Mouse (Mus musculus) C2C12 (cell line): ENCODE data around the gene Snx14. TPM values are rescaled to one million over a fixed set of nuclear protein-coding genes. Genes with fewer than 3 reads are reported as not detected.

Source experiments
- H3K27me3 ChIP-seq: one replicate; pipeline ENCODE4 v1.6.1; 2011; ENCODE audit not compliant: control insufficient read depth, insufficient read depth, insufficient read length
- H3K36me3 ChIP-seq: one replicate; pipeline ENCODE4 v1.6.1; 2011; ENCODE audit not compliant: control insufficient read depth, insufficient read depth
- H3K4me3 ChIP-seq: one replicate; pipeline ENCODE4 v1.5.1; 2011; ENCODE audit warnings: mild to moderate bottlenecking, control low read depth; ENCODE audit not compliant: poor library complexity, insufficient read depth, severe bottlenecking
- H3K79me2 ChIP-seq: one replicate; pipeline ENCODE4 v1.6.1; 2011; ENCODE audit not compliant: control insufficient read depth, insufficient read depth
- H3K79me3 ChIP-seq: one replicate; pipeline ENCODE4 v1.6.1; 2011; ENCODE audit warnings: low read depth, control low read depth
- H3ac ChIP-seq: one replicate; pipeline ENCODE3; 2011; ENCODE audit warnings: low read depth; ENCODE audit not compliant: control insufficient read depth, insufficient read length
- CEBPB ChIP-seq: IDR thresholded peaks from one replicate; pipeline ENCODE4 v1.6.1; 2011; ENCODE audit warnings: low read depth, mild to moderate bottlenecking, control low read depth, moderate library complexity
- CTCF ChIP-seq: IDR thresholded peaks from one replicate; pipeline ENCODE4 v1.5.1; 2011; ENCODE audit not compliant: control insufficient read depth, insufficient read depth, insufficient read length
- FOSL1 ChIP-seq: IDR thresholded peaks from one replicate; pipeline ENCODE4 v1.8.0; 2011; ENCODE audit warnings: mild to moderate bottlenecking, low read length; ENCODE audit not compliant: poor library complexity, insufficient read depth, severe bottlenecking
- MAX ChIP-seq: IDR thresholded peaks from one replicate; pipeline ENCODE4 v1.6.1; 2011; ENCODE audit warnings: mild to moderate bottlenecking, control low read depth
- MYOD1 ChIP-seq: IDR thresholded peaks from one replicate; pipeline ENCODE4 v1.6.1; 2011; ENCODE audit warnings: low read depth; ENCODE audit not compliant: control insufficient read depth, insufficient read length
- MYOG ChIP-seq: IDR thresholded peaks from one replicate; pipeline ENCODE4 v1.6.1; 2011; ENCODE audit not compliant: control insufficient read depth, insufficient read length; ENCODE audit errors: extremely low read depth
- USF1 ChIP-seq: IDR thresholded peaks from one replicate; pipeline ENCODE4 v1.6.1; 2011; ENCODE audit warnings: low read depth, mild to moderate bottlenecking, control low read depth, moderate library complexity
- polyA plus RNA-seq: library from polyadenylated mRNA; unstranded; fragments of >200 nt; fragmentation: generic; extraction: Trizol; gene quantifications from one replicate; pipeline ENCODE4 v1.2.1, GENCODE M21; 2012; ENCODE audit warnings: missing spikeins

The Snx14 gene
- polyA plus RNA-seq, 1 experiment, result 6.6 TPM

DNA sequence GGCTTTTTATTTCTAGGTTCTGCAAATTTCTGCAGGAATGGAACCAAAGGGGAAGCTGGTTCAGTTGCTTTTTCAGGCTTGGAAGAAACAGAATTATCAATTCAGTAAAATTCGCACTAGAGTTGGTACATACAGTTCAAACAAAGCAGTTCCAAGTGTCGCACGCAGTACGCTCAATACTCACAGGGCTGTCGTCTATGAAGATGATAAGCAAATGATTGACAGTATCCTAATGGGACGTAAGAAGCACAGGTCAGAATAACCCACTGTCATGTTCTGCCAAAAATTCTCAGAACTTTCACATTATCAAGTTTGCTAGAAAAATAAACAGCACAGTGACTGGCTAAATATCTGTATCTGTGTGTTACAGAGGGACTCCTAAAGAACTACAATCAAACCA, 34.2 kb downstream of the Snx14 start:
- Histone ChIP-seq H3K27me3 (no peaks in the 10 kb centered on the region), H3K79me2 (no peaks in the 10 kb centered on the region), H3K4me3 (no peak overlapping the region), H3K79me3 (no peaks in the 10 kb centered on the region), H3ac (no peak overlapping the region), H3K36me3 (peaks cover 16% of the 10 kb centered on the region)
- TF ChIP-seq CEBPB (no peak), MYOG (no peak), MYOD1 (no peak), FOSL1 (no peak), MAX (no peak), CTCF (no peak), USF1 (no peak)

DNA sequence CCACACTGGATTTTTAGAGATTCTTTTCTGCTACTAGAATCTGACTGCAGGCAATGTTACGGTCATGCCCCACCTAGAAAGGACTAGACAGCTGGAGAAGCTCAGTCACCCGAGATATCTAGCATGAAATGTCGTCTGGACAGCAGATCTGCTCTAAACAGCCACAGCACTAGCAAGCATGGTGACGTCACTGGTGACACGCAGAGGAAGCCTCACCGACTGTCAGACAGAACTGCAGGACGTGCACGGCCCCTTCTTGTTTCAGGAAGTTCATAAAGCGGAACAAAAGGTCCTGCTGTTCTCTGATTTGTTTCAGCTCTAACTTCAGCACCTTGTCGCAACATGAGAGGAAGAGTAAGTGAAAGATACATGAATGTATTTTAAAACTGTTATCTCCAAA, 34.7 kb downstream of the Snx14 start:
- TF ChIP-seq CTCF (no peak), MYOD1 (no peak), USF1 (no peak), CEBPB (no peak), MAX (no peak), MYOG (no peak), FOSL1 (no peak)
- no peak overlapping the region for H3K4me3 ChIP-seq
- no peak overlapping the region for H3ac ChIP-seq
- H3K27me3 ChIP-seq, result no peaks in the 10 kb centered on the region
- no peaks in the 10 kb centered on the region for H3K79me3 ChIP-seq
- peaks cover 14% of the 10 kb centered on the region for H3K36me3 ChIP-seq
- no peaks in the 10 kb centered on the region for H3K79me2 ChIP-seq

DNA sequence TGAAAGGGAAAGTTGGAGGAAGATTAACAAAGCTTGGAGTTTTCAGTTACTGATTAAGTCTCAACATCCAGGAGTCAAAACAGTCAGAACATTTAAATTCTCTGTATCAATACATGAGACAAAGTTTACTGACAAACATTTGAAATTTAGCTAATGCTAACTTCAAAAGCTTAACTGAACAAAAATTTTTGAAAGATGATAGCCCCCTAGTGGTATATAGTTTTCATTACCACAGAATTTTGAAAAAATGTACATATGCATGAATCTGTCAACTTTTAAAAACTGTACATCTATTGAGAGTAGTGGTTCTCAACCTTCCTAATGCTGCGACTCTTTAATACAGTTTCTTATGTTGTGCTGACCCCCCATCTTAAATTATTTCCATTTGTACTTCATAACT, 40.3 kb downstream of the Snx14 start:
- Histone ChIP-seq H3K4me3 (no peak overlapping the region), H3ac (no peak overlapping the region), H3K79me2 (no peaks in the 10 kb centered on the region), H3K36me3 (peaks cover 3% of the 10 kb centered on the region), H3K27me3 (no peaks in the 10 kb centered on the region), H3K79me3 (no peaks in the 10 kb centered on the region)
- TF ChIP-seq CEBPB, result no peak
- no peak for TF ChIP-seq MYOD1
- no peak for TF ChIP-seq CTCF
- no peak for TF ChIP-seq MAX
- no peak for TF ChIP-seq USF1
- TF ChIP-seq FOSL1, result no peak
- no peak for TF ChIP-seq MYOG

DNA sequence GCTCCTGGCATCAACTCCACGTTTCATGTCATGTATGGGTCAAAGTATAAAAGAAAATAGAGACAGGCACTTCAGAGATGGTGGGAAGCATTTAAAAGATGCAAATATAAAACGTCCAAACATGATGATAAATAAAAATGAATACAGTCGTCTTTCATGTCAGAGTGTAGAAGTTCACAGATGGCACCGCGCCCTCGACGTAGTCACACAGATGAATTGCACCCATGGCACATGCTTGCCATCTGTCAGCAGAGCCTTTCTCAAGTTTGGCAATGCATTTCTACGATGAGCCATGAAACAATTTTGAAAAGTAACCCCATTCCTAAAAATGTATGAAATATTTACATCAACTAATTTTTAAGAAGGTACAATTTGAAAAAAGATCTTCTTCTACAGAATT, 43.9 kb downstream of the Snx14 start:
- no peaks in the 10 kb centered on the region for H3K27me3 ChIP-seq
- H3K79me2 ChIP-seq, result no peaks in the 10 kb centered on the region
- H3K79me3 ChIP-seq, result no peaks in the 10 kb centered on the region
- no peak overlapping the region for H3ac ChIP-seq
- no peak overlapping the region for H3K4me3 ChIP-seq
- no peaks in the 10 kb centered on the region for H3K36me3 ChIP-seq
- TF ChIP-seq CEBPB, result no peak
- no peak for TF ChIP-seq CTCF

DNA sequence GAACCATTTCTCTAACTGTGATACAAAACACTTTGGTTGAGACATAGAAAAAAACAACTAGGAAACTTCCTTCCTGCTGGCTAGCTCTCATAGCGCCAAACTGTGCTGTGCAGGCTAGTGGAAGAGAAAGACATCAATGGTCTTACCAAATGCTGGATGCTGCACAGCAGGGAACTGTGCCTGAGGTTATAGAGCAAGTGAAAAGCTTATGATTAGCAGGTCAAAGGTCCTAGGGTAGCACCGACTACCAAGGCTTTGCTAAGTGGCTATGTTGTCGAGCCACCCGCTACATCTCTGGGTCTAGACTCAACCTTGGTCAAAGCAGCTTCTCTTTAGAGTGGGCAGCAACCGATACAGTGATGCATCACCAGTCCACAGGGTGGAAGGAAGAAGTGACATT, 49.9 kb downstream of the Snx14 start:
- Histone ChIP-seq H3K36me3 (peaks cover 4% of the 10 kb centered on the region), H3K79me3 (no peaks in the 10 kb centered on the region), H3K79me2 (no peaks in the 10 kb centered on the region), H3K27me3 (no peaks in the 10 kb centered on the region), H3ac (no peak overlapping the region), H3K4me3 (no peak overlapping the region)
- TF ChIP-seq MAX (no peak), MYOD1 (no peak), MYOG (no peak), USF1 (no peak), CTCF (no peak), FOSL1 (no peak), CEBPB (no peak)

DNA sequence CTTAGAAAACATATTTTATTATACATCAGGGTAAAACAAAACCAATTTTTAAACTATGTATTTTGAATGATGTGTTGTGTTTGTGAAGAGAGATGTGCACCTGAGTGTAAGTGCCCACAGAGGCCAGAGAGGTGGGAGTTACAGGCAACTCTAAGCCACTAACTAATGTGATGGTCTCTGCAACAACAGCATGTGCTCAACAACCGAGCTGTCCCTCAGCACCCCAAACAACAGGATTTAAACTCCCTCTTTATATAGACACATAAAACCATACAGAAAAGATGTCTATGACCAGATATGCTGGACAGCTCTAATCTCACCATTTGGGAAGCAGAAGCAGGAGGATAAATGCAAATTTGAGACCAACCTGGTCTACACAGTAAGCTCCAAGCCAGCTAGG, 58.2 kb downstream of the Snx14 start:
- Histone ChIP-seq H3K27me3 (no peaks in the 10 kb centered on the region), H3K79me3 (no peaks in the 10 kb centered on the region), H3K36me3 (peaks cover 28% of the 10 kb centered on the region), H3ac (no peak overlapping the region), H3K79me2 (no peaks in the 10 kb centered on the region), H3K4me3 (no peak overlapping the region)
- TF ChIP-seq CTCF (no peak), MYOG (no peak), USF1 (no peak), MAX (no peak), MYOD1 (no peak), FOSL1 (no peak), CEBPB (no peak)
